Mouse (Mus musculus): ENCODE results near the gene Tor1b.

DNA sequence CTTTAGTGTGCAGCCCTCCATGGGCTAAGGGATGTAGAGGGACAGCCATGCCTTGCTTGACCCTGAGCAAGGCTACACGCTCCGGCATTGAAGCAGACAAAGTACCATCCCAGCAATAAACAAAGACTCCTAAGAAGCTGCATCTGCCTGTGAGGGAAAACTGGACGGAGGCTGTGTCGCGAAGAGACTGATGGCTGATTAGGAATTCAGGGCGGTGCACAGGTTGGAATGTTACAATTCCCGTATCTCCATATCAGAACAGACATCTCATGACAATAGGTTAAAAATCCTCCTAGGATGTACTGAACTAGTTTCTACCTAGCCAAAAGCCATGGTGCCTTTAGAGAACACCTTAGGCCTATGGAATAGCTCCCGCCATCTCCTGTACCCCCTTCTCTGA lies 46.9 kb upstream of the Tor1b start:
- TF ChIP-seq CTCF (IDR thresholded peaks at IDR 0.05) = no peak
- no peak for TF ChIP-seq POLR2A (IDR thresholded peaks at IDR 0.05; ENCODE audit: insufficient read depth, low read depth, low read length)

Data from heart, adult 2 months (tissue).